Mouse (Mus musculus): ENCODE results near the gene Hoxa2.

DNA sequence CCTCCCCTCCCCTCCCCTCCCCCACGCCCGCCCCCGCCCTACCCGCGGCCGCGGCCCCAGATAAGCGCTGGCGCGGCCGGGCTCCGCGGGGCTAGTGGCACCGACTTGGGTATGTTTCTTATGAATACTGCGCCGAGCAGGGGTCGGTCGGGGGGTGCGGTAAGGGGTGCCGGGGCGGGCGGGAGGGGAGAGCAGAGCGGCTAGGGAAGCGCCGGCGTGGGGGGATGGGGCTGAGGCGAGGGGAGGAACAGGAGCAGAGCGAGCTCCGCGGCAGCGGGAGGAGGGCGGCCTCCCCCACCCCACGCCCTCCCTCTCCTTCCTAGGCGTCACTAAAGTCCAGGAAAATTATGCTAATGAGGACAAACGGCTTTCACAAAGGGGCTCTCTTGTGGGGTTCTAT lies 11.2 kb upstream of the Hoxa2 start:
- no peak for TF ChIP-seq CTCF (conservative IDR thresholded peaks at IDR 0.05; ENCODE audit: low read length)
- TF ChIP-seq POU5F1 (IDR thresholded peaks at IDR 0.05; ENCODE audit: borderline replicate concordance, low read length): no peak

Measured in E14TG2a.4 (cell line).